Mouse (Mus musculus) brain, adult 2 months (tissue): ENCODE measurements around the gene Neo1.
"Not testable (repeated sequence)": the region's sequence is repeated elsewhere in the genome, so short reads cannot be mapped to it uniquely, and the experiment has no call there.

ENCODE experiments used
- DNase-seq: peaks from one replicate; pipeline ENCODE4 v3.0.0; 2011; ENCODE audit warnings: low read depth, low spot score

Neo1 gene

GRCm38 (mm10) chr9:58989255-58989928 is 46.8 kb downstream of the Neo1 start:
- peak; percentile 48 for DNase-seq

GRCm38 (mm10) chr9:58979034-58979433 is 57.2 kb downstream of the Neo1 start:
- peak; percentile 13 for DNase-seq

GRCm38 (mm10) chr9:58971154-58971553 is 65.1 kb downstream of the Neo1 start:
- DNase-seq = not testable (repeated sequence)

- no peak for DNase-seq
These were observed 68.9 kb downstream of the Neo1 start for GRCm38 (mm10) chr9:58967371-58967770.

GRCm38 (mm10) chr9:58955507-58955906 is 80.7 kb downstream of the Neo1 start:
- no peak for DNase-seq

GRCm38 (mm10) chr9:58945910-58946309 is 90.3 kb downstream of the Neo1 start:
- not testable (repeated sequence) for DNase-seq

GRCm38 (mm10) chr9:58934776-58935175 is 101.5 kb downstream of the Neo1 start:
- DNase-seq = no peak

GRCm38 (mm10) chr9:58928103-58928502 is 108.1 kb downstream of the Neo1 start:
- DNase-seq = peak; percentile 86

GRCm38 (mm10) chr9:58902869-58903585 is 133.2 kb downstream of the Neo1 start:
- DNase-seq = peak; percentile 78

- DNase-seq = no peak
These were observed 136.6 kb downstream of the Neo1 start for GRCm38 (mm10) chr9:58899602-58900001.

- no peak for DNase-seq
These were observed 144.2 kb downstream of the Neo1 start for GRCm38 (mm10) chr9:58891840-58892640.

- no peak for DNase-seq
These were observed 145.3 kb downstream of the Neo1 start for GRCm38 (mm10) chr9:58890893-58891292.

- no peak for DNase-seq
These were observed 146.3 kb downstream of the Neo1 start for GRCm38 (mm10) chr9:58889782-58890448.

GRCm38 (mm10) chr9:58882686-58883085 is 153.6 kb downstream of the Neo1 start:
- DNase-seq = no peak

GRCm38 (mm10) chr9:58879836-58880235 is 156.4 kb downstream of the Neo1 start:
- no peak for DNase-seq

- DNase-seq = peak; percentile 93
These were observed 159.2 kb downstream of the Neo1 start for GRCm38 (mm10) chr9:58876946-58877625.

GRCm38 (mm10) chr9:58875439-58875838 is 160.8 kb downstream of the Neo1 start:
- no peak for DNase-seq

- DNase-seq = no peak
These were observed 161.9 kb downstream of the Neo1 start for GRCm38 (mm10) chr9:58874354-58874753.

GRCm38 (mm10) chr9:58873541-58874324 is 162.5 kb downstream of the Neo1 start:
- peak; percentile 89 for DNase-seq

GRCm38 (mm10) chr9:58871141-58871540 is 165.1 kb downstream of the Neo1 start:
- no peak for DNase-seq
